Mouse (Mus musculus): ENCODE data around the gene Rabif. TPM values are rescaled to one million over a fixed set of nuclear protein-coding genes. Genes with fewer than 3 reads are reported as not detected.
A peak's percentile ranks its signal among the peaks of the same experiment; 100 is the strongest.
"Not testable (repeated sequence)": the region's sequence is repeated elsewhere in the genome, so short reads cannot be mapped to it uniquely, and the experiment has no call there.

Gene Rabif
- 73.9 and 82.1 TPM in 2 replicates for polyA plus RNA-seq (2014; fragmentation: Nextera tagmentation; extraction: Ambion mirVana)

DNA sequence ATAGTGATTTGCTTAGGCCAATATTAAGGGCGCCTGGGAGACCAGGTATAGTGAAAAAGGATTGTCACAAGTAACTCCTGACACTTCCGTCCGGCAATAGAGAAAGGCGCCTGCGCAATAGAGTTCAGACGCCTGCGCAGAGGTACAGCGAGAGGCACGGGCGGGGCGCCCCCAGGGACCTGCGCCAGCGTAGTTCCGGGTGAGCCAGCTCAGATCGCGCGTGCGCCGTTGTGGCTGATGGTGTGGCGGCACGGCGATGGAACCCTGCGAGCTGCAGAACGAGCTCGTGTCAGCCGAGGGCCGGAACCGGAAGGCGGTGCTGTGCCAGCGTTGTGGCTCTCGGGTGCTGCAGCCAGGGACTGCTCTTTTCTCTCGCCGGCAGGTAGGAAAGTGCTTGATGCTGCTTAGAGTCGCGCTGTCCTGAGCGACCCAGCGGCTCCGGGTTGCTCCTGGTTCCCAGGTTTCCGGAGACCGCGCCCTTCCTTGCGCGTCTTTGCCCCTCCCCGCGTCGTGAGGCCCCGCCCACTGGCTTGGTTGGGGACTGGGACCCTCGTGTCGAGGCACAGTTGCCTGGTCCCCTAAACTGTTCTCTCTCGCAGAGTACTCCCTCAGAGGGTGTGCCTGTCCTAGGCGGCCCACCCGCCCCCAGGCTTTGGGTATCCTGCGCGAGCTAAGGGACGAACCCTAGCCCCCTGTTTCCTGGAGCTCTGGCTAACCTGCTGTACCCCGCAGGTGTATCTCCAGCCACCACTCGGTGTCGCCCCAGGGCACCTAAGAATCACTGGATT is at the start of gene Rabif:
Gene Rabif, plus strand, starts transcription at position 221 of the 788 bp plus-strand sequence.
- under 1% methylated on average over 53 of the region's 58 CpGs for WGBS
- no peaks in the 10 kb centered on the region for H3K9me3 ChIP-seq (ENCODE audit: control insufficient read depth, low read length)
- H3K9ac ChIP-seq = peak within 1 kb of the TSS; percentile 67
- H3K4me3 ChIP-seq (replicated peaks; ENCODE audit: low read length) = peak within 1 kb of the TSS; percentile 63
- peak within 1 kb of the TSS; percentile 74 for H3K4me2 ChIP-seq (replicated peaks)
- DNase-seq (ENCODE audit: low spot score) = peak; percentile 99
- peaks cover 26% of the 10 kb centered on the region for H3K36me3 ChIP-seq (replicated peaks; ENCODE audit: control insufficient read depth, insufficient read depth)
- no peaks in the 10 kb centered on the region for H3K27me3 ChIP-seq (ENCODE audit: control insufficient read depth, insufficient read depth, low read length)
- peak; percentile 99 for ATAC-seq (ENCODE audit: low FRiP score)
- H3K27ac ChIP-seq = peak within 1 kb of the TSS; percentile 88
- peaks cover 19% of the 10 kb centered on the region for H3K4me1 ChIP-seq (replicated peaks; ENCODE audit: control insufficient read depth, insufficient read depth, low read length)

DNA sequence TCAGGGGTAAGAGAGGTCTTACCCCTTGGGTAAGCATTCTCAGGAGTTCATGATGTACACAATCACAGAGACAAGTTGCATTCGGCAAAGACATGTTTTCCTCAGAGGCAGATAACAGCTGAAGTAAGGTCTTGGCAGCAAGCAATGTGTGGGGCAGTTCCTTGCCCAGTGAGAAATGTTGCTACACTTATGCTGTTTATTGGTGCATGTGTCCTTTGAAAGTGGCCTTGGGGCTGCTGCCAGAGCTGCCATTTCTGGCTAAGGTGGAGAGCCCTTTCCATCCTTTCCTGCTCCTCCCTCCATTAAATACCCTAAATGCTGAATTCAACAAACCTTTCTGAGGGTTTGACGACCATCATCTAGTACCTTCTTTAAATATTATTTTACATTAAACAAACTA is 49.0 kb upstream of the Rabif start:
- Histone ChIP-seq H3K27ac (no peak overlapping the region), H3K4me2 (replicated peaks) (no peak overlapping the region), H3K27me3 (ENCODE audit: control insufficient read depth, insufficient read depth, low read length) (no peaks in the 10 kb centered on the region), H3K4me1 (replicated peaks; ENCODE audit: control insufficient read depth, insufficient read depth, low read length) (no peaks in the 10 kb centered on the region), H3K9ac (no peak overlapping the region), H3K4me3 (replicated peaks; ENCODE audit: low read length) (no peak overlapping the region), H3K36me3 (replicated peaks; ENCODE audit: control insufficient read depth, insufficient read depth) (no peaks in the 10 kb centered on the region), H3K9me3 (ENCODE audit: control insufficient read depth, low read length) (no peaks in the 10 kb centered on the region)
- DNase-seq (ENCODE audit: low spot score) (no peak), ATAC-seq (ENCODE audit: low FRiP score) (no peak)
- WGBS = 90% methylated on average over 2 of the region's 2 CpGs

DNA sequence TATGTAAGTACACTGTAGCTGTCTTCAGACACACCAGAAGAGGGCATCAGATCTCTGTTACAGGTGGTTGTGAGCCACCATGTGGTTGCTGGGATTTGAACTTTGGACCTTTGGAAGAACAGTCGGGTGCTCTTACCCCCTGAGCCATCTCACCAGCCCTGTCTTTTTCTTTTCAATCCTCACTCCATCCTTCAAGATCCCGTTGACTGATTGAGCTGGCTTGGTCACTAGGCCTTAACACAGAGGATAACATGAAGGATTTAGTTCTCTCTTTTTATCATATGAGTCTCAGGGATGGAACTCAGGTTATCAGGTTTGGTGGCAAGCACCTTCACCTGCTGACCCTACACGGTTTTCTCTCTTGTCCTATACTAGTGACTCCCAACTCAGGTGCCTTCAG is 45.9 kb upstream of the Rabif start:
- not testable (repeated sequence) for H3K4me3 ChIP-seq (replicated peaks; ENCODE audit: low read length); H3K4me1 ChIP-seq (replicated peaks; ENCODE audit: control insufficient read depth, insufficient read depth, low read length); H3K9ac ChIP-seq; DNase-seq (ENCODE audit: low spot score); H3K4me2 ChIP-seq (replicated peaks); ATAC-seq (ENCODE audit: low FRiP score); H3K27me3 ChIP-seq (ENCODE audit: control insufficient read depth, insufficient read depth, low read length); H3K9me3 ChIP-seq (ENCODE audit: control insufficient read depth, low read length); H3K27ac ChIP-seq; H3K36me3 ChIP-seq (replicated peaks; ENCODE audit: control insufficient read depth, insufficient read depth)
- 77% methylated on average over 3 of the region's 3 CpGs for WGBS

DNA sequence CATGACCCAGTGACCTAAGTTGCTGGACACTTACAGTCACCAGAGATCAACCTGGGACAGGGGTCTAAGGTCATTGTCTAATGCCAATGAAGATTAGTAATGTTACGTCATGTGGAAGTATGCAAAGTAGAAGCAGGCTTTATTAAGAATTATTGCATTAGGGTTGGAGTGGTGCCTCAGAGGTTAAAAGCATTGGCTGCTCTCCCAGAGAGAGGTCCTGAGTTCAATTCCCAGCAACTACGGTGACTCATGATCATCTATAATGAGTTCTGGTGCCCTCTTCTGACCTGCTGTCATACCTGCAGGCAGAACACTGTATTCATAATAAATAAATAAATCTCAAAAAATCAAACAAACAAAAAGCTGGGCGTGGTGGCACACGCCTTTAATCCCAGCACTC is 44.2 kb upstream of the Rabif start:
- H3K36me3 ChIP-seq (replicated peaks; ENCODE audit: control insufficient read depth, insufficient read depth) = no peaks in the 10 kb centered on the region
- no peak overlapping the region for H3K4me3 ChIP-seq (replicated peaks; ENCODE audit: low read length)
- H3K9ac ChIP-seq = no peak overlapping the region
- DNase-seq (ENCODE audit: low spot score) (no peak), ATAC-seq (ENCODE audit: low FRiP score) (no peak)
- no peaks in the 10 kb centered on the region for H3K27me3 ChIP-seq (ENCODE audit: control insufficient read depth, insufficient read depth, low read length)
- 87% methylated on average over 4 of the region's 4 CpGs for WGBS
- H3K27ac ChIP-seq = no peak overlapping the region
- no peaks in the 10 kb centered on the region for H3K9me3 ChIP-seq (ENCODE audit: control insufficient read depth, low read length)
- H3K4me1 ChIP-seq (replicated peaks; ENCODE audit: control insufficient read depth, insufficient read depth, low read length) = no peaks in the 10 kb centered on the region
- H3K4me2 ChIP-seq (replicated peaks) = no peak overlapping the region

DNA sequence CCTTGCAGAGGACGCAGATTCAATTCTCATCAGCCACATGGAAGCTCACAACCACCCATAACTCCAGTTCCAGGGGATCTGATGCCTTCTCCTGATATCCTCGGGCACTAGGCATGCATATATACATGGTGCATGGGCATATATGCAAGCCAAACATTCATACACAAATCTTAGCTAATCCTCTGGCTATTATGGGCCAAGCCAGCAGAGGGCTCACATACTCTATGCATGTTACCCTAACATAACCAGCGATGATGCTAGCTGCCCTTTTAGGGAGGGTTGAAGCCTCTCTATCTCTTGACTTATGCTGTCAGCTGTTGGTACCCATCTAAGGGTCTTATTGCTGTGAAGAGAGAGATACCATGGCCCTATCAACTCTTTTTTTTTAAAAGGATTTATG is 43.5 kb upstream of the Rabif start:
- 40% methylated on average over 3 of the region's 3 CpGs for WGBS
- H3K27me3 ChIP-seq (ENCODE audit: control insufficient read depth, insufficient read depth, low read length) = no peaks in the 10 kb centered on the region
- no peak overlapping the region for H3K4me3 ChIP-seq (replicated peaks; ENCODE audit: low read length)
- H3K4me1 ChIP-seq (replicated peaks; ENCODE audit: control insufficient read depth, insufficient read depth, low read length) = peaks cover 3% of the 10 kb centered on the region
- H3K36me3 ChIP-seq (replicated peaks; ENCODE audit: control insufficient read depth, insufficient read depth) = no peaks in the 10 kb centered on the region
- no peak overlapping the region for H3K9ac ChIP-seq
- DNase-seq (ENCODE audit: low spot score) = peak; percentile 58
- H3K9me3 ChIP-seq (ENCODE audit: control insufficient read depth, low read length) = no peaks in the 10 kb centered on the region
- no peak for ATAC-seq (ENCODE audit: low FRiP score)
- H3K27ac ChIP-seq = no peak overlapping the region
- H3K4me2 ChIP-seq (replicated peaks) = no peak overlapping the region

DNA sequence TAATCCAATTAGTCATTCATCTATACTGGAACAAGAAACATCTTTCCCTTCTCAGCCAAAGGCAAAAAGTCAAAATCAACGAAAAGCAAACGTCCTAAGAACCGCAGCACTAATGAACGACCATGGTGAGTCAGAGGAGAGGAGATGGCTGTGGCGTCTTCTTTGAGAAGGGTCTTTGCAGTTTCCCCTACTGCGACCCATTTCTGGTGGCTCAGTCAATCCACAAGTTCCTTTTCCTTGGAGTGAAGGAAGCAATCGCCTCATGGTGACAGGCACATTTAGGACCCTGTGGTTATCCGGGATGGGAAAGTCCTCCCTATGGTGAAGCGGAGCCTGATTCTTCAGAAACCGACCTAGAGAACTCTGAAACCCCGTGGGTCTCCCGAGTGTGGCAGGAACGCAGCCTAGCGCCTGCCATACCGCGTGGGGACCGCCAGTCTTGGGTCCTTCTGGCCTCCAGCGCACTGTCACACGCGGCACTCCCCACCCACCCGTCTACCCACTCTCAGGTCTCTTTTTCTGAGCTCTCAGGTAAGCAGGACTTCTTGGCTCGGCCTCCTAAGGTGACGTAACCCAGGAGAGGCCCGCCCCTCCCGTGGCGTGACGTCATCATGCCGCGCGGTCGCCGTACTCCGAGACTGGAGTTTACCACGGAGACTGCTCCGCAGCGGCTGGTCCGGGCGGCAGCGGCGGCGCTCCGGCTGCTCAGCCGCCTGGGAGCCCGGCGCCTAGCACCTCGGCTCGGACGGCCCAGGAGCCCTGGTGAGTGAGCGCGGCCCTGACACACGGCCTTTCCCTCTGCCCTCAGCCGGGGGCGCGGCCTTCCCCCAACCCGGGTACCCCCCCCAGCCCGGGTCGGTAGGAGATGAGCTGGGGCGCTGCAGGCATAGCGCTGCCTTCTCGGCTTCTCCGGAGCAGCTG is 39.3 kb upstream of the Rabif start, which contains the start of gene Klhl12:
Gene Klhl12, plus strand, starts transcription at position 628 of the 921 bp plus-strand sequence.
- Histone ChIP-seq H3K4me2 (replicated peaks) (peak within 1 kb of the TSS; percentile 93), H3K4me1 (replicated peaks; ENCODE audit: control insufficient read depth, insufficient read depth, low read length) (peaks cover 8% of the 10 kb centered on the region), H3K9ac (peak within 1 kb of the TSS; percentile 97), H3K27ac (peak within 1 kb of the TSS; percentile 61), H3K4me3 (replicated peaks; ENCODE audit: low read length) (peak within 1 kb of the TSS; percentile 96), H3K27me3 (ENCODE audit: control insufficient read depth, insufficient read depth, low read length) (no peaks in the 10 kb centered on the region), H3K36me3 (replicated peaks; ENCODE audit: control insufficient read depth, insufficient read depth) (peaks cover 18% of the 10 kb centered on the region), H3K9me3 (ENCODE audit: control insufficient read depth, low read length) (no peaks in the 10 kb centered on the region)
- peak; percentile 95 for DNase-seq (ENCODE audit: low spot score)
- WGBS = 2% methylated on average over 61 of the region's 61 CpGs
- peak; percentile 94 for ATAC-seq (ENCODE audit: low FRiP score)

DNA sequence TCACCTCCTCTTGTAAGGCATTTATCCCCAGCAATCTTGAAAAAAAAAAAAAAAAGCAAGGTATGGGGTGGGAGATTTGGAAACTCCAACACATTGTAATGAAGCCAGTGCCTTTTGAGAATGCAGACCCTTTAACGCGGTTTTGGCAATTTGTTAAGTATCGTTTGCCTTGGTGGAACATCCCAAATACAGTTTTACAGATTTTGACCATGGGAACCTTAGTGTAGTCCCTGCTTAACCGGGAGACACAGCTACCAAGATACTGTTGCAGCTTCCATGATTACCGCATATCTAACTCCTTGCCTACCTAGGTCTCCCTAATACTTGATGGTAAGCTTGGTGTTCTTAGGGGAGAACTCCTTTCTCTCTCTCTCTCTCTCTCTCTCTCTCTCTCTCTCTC is 38.4 kb upstream of the Rabif start:
- H3K4me3 ChIP-seq (replicated peaks; ENCODE audit: low read length) = peak overlapping the region; percentile 96
- peaks cover 8% of the 10 kb centered on the region for H3K4me1 ChIP-seq (replicated peaks; ENCODE audit: control insufficient read depth, insufficient read depth, low read length)
- H3K27me3 ChIP-seq (ENCODE audit: control insufficient read depth, insufficient read depth, low read length) = no peaks in the 10 kb centered on the region
- peak overlapping the region; percentile 93 for H3K4me2 ChIP-seq (replicated peaks)
- H3K36me3 ChIP-seq (replicated peaks; ENCODE audit: control insufficient read depth, insufficient read depth) = peaks cover 27% of the 10 kb centered on the region
- WGBS = 25% methylated on average over 5 of the region's 5 CpGs
- no peaks in the 10 kb centered on the region for H3K9me3 ChIP-seq (ENCODE audit: control insufficient read depth, low read length)
- no peak overlapping the region for H3K27ac ChIP-seq
- ATAC-seq (ENCODE audit: low FRiP score) = no peak
- peak overlapping the region; percentile 97 for H3K9ac ChIP-seq
- no peak for DNase-seq (ENCODE audit: low spot score)

DNA sequence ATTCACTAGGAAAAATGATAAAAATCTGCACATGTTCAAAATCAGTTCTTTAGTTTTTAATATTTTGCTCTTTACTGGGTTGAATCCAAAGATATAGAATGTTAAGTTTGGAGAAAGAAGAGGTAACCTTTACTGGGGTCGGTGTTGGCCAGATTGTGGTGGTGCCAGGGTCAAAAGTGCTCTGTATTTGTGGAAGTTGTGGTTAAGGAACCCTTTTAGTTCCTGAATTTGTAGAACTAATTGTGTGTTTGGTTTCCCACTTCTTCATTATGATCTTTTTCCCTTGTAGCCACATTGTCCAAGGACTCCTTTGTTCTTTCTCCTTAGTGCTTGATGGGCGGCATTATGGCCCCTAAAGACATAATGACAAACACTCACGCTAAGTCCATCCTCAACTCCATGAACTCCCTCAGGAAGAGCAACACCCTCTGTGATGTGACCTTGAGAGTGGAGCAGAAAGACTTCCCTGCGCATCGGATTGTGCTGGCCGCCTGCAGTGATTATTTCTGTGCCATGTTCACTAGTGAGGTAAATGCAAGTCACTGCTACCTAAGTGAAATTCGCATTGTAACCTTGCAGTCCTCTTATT is 36.2 kb upstream of the Rabif start:
- H3K27ac ChIP-seq = no peak overlapping the region
- WGBS = 93% methylated on average over 7 of the region's 7 CpGs
- no peak overlapping the region for H3K4me3 ChIP-seq (replicated peaks; ENCODE audit: low read length)
- no peak overlapping the region for H3K4me2 ChIP-seq (replicated peaks)
- peaks cover 8% of the 10 kb centered on the region for H3K4me1 ChIP-seq (replicated peaks; ENCODE audit: control insufficient read depth, insufficient read depth, low read length)
- no peaks in the 10 kb centered on the region for H3K9me3 ChIP-seq (ENCODE audit: control insufficient read depth, low read length)
- peaks cover 48% of the 10 kb centered on the region for H3K36me3 ChIP-seq (replicated peaks; ENCODE audit: control insufficient read depth, insufficient read depth)
- ATAC-seq (ENCODE audit: low FRiP score) = no peak
- no peak for DNase-seq (ENCODE audit: low spot score)
- H3K27me3 ChIP-seq (ENCODE audit: control insufficient read depth, insufficient read depth, low read length) = no peaks in the 10 kb centered on the region
- H3K9ac ChIP-seq = no peak overlapping the region

All from hindbrain, embryonic 14.5 days (tissue).